Mouse (Mus musculus) c-Kit-negative CD71-positive TER-119-positive erythroid progenitor cells, embryonic 14.5 days (primary cell): Measurements from ENCODE around the gene Ino80b.

Experiments used
- DNase-seq: peaks from one replicate; pipeline ENCODE4 v3.0.0-alpha.2; 2013; ENCODE audit warnings: low read depth, low spot score

The Ino80b gene

GRCm38 (mm10) chr6:83125331-83125730 is at the start of gene Ino80b:
TSS of gene Ino80b (minus strand) at chr6:83125431.
- no peak for DNase-seq

DNA sequence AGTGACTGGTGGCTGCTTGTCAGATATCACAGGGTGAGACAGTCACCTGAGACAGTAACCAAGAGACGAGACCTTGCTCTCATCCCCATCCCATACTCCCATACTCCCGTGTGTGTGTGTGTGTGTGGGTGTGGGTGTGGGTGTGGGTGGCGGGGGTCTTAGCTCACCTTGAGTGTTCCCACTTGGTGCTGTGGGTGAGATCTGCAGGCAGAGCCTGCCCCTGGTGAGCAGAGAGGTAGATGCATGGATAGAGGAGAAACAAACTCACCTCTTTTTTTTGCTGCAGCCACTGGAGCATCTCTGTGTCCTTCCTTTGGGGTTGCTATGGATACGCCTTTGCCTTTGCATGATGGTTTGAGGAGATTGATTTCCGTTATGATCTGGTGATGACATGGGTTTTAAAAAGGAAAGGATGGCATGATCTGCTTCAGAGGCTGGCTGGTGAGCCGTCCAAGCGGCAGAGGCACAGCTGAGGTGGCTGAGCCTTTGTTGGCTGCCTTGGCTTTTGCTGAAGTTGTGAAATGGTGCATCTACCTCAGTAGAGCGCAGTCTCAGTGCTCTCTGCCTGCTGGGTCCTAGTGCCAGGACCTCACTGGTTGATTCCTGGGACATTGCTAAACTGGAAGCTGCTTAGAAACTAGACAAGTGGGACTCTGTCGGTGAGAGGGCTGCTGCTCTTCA is 47.1 kb upstream of the Ino80b start:
- DNase-seq, result no peak

DNA sequence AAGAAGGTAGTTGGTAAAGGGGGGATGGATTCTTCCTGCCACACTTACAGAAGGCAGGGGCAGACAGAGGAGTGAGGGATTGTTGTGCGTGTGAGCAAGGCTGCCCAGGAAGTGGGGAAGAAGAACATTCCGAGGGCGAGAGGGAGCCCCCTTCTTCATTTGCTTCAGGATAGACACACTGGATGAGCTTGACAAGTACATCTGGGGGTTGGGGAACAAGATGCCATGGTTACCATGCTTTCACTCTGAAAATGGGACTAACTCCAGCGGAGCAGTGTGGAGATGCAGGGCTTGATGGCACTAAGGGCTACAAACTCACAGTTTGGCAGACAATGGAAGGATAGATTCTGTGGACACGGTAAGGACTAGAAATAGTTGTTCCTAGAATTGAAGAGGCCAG is 45.8 kb upstream of the Ino80b start:
- DNase-seq, result no peak

GRCm38 (mm10) chr6:83169872-83170271 is 44.6 kb upstream of the Ino80b start:
- DNase-seq, result no peak

- DNase-seq, result peak; percentile 25
Measured at GRCm38 (mm10) chr6:83166243-83166630, 41.0 kb upstream of the Ino80b start.

GRCm38 (mm10) chr6:83165607-83166242 is 40.5 kb upstream of the Ino80b start, which contains the start of gene Dctn1:
TSS of gene Dctn1 (plus strand) at chr6:83165920.
- peak; percentile 92 for DNase-seq

DNA sequence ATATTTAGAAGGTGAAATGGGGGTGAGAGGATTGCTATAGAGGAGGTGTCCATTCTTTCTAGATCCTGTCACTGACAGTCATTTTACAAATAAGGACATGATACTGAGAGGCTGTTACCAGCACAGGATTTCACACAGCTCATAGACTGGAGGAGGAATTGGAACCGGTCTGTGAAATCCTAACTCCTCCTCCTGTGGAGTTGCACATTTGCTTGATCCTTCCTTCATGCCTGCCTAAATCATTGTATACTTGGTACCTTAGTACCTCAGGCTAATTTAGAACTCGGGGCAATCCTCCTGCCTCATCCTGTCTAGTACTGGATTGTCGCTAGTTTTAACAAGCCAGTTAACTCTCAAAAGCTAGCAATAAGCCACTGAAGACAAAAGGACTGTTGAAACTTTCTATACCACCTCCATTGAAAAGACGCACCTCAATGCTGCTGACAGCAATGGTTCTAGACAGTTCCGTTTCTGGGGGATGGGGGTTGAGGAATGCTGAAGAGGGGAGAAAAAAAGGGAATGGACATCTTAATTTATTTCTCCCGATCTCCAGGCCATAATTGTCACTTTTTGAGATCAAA is 39.9 kb upstream of the Ino80b start:
- no peak for DNase-seq

DNA sequence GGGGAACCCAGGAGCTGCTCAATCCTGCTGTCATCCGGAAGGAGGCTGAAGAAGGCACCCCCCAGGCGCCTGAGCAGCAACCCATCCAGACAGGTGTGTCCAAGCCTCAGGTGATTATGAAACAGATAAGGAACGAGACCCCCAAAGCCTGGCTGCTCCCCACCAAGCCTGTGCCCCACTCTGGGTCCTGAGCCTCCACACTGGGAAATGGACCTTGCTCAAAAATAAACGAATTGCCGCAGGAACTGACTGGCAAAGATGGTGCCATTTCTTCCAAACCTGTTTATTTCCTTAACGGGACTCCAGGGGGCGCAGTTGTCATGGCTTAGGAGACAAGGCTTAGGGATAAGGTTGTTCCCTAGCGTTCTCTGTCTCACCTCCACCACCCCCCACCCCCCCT is 37.5 kb upstream of the Ino80b start:
- DNase-seq, result peak; percentile 55

DNA sequence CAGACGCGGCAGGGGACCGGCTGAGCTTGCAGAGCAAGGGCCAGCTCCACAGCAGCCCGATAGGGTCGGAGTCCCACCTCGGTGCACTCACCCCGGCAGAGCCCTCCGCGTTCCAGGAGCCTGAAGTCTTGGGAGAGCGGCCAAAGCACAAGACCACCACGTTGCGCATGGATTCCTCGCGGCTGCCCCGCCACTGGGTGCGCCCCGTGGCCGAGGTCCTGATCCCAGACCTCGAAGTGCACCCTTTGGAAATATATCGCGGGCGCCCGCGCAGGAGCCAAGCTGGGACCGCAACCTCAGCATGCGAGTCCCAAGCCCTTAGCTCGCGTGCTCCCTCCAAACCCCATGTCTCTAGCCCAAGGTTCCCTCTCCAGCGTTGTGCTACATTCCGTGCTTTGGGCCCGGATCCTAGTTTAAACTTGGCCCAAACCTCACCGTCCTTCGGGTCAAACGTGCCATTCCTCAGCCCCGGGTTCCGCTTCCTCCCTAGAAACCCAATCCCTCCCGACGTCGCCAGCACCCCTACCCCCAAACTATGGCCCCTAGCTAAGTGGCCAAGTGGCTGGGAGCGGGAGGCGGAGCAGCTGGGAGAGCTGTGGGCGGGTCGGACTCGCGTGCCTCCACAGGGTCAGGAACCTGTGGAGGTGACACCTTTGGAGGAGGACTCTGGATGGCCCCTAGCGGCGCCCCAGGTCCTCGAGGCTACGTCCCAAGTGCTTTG is 36.9 kb upstream of the Ino80b start:
- no peak for DNase-seq

GRCm38 (mm10) chr6:83161442-83161841 is 36.2 kb upstream of the Ino80b start:
- DNase-seq, result no peak

GRCm38 (mm10) chr6:83159456-83159855 is 34.2 kb upstream of the Ino80b start:
- DNase-seq, result peak; percentile 31

DNA sequence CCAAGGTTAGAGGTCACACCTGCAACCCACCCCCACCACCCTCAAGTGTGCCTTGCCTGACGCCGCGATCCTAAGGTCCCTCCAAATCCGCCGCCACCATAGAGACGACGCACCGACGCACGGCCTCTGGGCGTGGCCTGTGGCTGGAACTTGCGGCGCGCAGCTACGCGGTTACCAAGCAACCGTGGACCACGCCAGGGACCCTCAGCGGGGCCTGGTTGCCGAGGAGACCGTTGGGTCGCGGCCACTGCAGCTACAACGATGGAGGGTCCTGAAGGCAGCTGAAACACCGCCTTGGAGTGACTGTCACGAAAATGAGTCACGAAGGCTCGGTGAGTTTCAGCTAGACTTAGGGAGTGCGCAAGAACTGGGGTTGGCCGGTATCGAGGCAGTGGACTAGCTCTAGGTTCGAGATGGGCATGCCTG is 31.0 kb upstream of the Ino80b start, which contains the start of the genes Wdr54 and 1700003E16Rik:
Gene Wdr54 (minus strand): TSS at position 139 of the 426 bp plus-strand sequence.
Gene 1700003E16Rik (plus strand): TSS at position 146 of the 426 bp plus-strand sequence.
- DNase-seq, result no peak

DNA sequence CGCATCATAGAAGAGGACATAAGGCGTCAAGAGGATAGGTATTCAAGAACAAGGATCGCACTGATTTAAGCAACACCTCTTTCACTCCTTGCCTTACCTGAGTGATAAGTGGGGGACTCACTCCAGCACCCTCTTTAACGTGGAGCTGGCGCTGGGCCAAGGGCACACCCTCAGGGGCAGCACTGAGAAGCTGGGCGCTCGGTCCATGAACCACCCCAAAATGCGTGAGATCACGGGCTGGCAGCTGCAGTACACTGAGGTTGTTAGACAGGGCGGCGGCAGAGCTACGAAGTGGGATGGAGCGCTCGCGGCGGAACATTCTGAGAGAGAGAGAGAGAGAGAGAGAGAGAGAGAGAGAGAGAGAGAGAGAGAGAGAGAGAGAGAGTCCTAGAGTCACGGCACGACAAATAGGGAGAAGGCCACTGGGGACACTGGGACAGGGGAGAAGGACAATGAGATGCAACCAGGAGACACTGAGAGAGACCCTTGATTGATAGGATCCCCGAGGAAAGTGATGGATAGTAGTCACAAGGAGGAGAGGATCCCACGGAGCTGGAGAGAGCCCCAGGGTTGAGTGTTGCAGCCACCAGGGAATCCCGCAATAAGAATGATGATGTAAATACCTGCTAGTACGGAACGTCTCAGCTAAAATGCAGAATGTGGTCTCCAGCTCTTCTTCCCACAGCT is 30.5 kb upstream of the Ino80b start:
- DNase-seq, result no peak

- no peak for DNase-seq
Measured at GRCm38 (mm10) chr6:83153485-83153884, 28.3 kb upstream of the Ino80b start.

- no peak for DNase-seq
Measured at GRCm38 (mm10) chr6:83153038-83153437, 27.8 kb upstream of the Ino80b start.

DNA sequence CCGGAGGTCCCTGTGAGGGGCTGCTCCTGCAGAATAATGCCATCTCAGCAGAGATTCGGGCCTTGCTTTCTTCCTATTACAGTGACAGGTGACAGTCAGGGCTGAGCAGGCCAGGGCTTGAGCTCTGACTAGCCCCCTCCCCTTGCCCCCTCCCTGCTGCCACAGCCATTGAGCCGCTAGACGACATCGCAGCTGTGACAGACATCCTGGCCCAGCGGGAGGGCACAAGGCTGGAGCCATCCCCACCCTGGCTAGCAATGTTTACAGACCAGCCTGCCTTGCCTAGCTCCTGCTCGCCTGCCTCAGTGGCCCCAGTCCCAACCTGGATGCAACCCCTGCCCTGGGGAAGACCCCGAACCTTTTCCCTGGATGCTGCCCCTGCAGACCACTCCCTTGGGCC is 26.5 kb upstream of the Ino80b start:
- DNase-seq, result no peak

DNA sequence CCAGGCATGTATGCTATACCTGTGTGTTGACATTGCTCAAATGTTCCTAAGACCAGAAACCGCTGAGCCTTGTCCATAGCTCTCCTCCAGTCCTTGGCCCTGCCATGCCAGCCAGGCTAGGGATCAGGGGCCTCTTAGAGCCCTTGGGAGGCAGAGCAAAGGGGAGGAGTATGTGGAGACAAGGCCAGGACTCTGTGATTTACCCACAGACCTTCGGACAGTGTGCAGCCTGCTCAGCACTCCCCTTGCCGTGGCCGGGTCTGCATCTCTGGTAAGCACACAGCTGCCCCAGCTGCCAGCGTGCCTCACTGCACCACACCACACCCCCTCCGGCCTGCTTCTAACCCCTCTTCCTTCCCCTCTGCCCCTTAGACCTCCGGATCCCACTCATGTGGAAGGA is 22.0 kb upstream of the Ino80b start:
- DNase-seq, result no peak

DNA sequence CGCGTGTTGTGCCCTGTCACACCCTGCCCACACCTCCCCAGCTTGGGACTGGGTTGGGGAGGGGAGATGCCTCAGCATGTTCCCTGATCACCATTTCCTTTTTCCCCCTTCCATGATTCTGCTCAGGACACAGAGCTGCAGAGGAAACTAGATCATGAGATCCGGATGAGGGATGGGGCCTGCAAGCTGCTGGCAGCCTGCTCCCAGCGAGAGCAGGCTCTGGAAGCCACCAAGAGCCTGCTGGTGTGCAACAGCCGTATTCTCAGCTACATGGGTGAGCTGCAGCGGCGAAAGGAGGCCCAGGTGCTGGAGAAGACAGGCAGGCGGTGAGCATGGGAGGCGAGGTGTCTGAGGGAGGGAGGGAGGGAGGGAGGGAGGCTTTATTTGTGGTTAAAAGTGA is 20.6 kb upstream of the Ino80b start:
- no peak for DNase-seq

GRCm38 (mm10) chr6:83145209-83145608 is 20.0 kb upstream of the Ino80b start:
- no peak for DNase-seq

DNA sequence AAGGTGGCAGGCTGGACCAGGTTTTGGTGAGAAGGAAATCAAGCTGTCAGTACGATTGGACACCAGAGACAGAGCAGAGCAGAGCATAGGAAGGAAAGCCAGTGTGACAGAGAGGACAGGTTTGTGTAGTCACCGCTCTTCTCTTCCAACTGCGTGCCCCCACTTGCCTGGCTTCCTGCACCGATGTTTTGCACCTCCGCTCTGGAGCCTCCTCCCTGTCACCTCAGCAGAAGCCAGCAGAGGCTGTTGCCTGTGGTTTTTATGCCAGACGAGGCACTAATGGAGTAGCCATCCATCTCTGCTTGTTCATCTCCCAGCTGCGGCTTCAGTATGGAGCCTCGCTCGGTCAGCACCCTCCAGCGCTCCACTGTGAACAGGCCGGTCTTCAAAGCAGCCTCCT is 17.7 kb upstream of the Ino80b start:
- DNase-seq, result no peak

- no peak for DNase-seq
Measured at GRCm38 (mm10) chr6:83142211-83142731, 17.0 kb upstream of the Ino80b start.
